Mouse (Mus musculus) midbrain, embryonic 11.5 days (tissue): ENCODE data around the gene Coro7. TPM values are rescaled to one million over a fixed set of nuclear protein-coding genes. Genes with fewer than 3 reads are reported as not detected.

ENCODE experiments used
- ATAC-seq: fragments of 200-750 bp; cut with Nextera tagmentation; 2 replicates; pipeline ENCODE4 v1.8.0; 2017; ENCODE audit warnings: moderate TSS enrichment, moderate library complexity; ENCODE audit not compliant: low FRiP score
- DNase-seq: peaks from one replicate; pipeline ENCODE4 v3.0.0; 2015; ENCODE audit warnings: low spot score; ENCODE audit errors: missing footprints
- H3K27ac ChIP-seq: fragments of 300-500 bp; sonication (generic); 2 replicates; pipeline ENCODE4 v1.5.1; 2014; ENCODE audit warnings: low read depth, low read length
- H3K27me3 ChIP-seq: fragments of 300-500 bp; sonication (generic); 2 replicates; pipeline ENCODE4 v1.6.1; 2014; ENCODE audit warnings: mild to moderate bottlenecking, low read length, moderate library complexity, mixed read lengths; ENCODE audit not compliant: control insufficient read depth, insufficient read depth
- H3K36me3 ChIP-seq: fragments of 300-500 bp; sonication (generic); 2 replicates; pipeline ENCODE4 v1.6.1; 2014; ENCODE audit warnings: mild to moderate bottlenecking, low read length, moderate library complexity, mixed read lengths; ENCODE audit not compliant: control insufficient read depth, insufficient read depth
- H3K4me1 ChIP-seq: fragments of 300-500 bp; sonication (generic); 2 replicates; pipeline ENCODE4 v1.6.1; 2014; ENCODE audit warnings: low read length; ENCODE audit not compliant: control insufficient read depth, insufficient read depth
- H3K4me2 ChIP-seq: fragments of 300-500 bp; sonication (generic); 2 replicates; pipeline ENCODE4 v1.6.1; 2014; ENCODE audit warnings: mild to moderate bottlenecking, moderate library complexity
- H3K4me3 ChIP-seq: fragments of 300-500 bp; sonication (generic); 2 replicates; pipeline ENCODE4 v1.5.1; 2014; ENCODE audit warnings: low read depth, low read length
- H3K9ac ChIP-seq: fragments of 300-500 bp; sonication (generic); 2 replicates; pipeline ENCODE4 v1.6.1; 2014; ENCODE audit warnings: low read length
- H3K9me3 ChIP-seq: fragments of 300-500 bp; sonication (generic); 2 replicates; pipeline ENCODE4 v1.6.1; 2016; ENCODE audit warnings: low read length; ENCODE audit not compliant: control insufficient read depth
- WGBS: fragments of 180-500 bp; shearing (Covaris S2); extraction: QIAGEN DNeasy Blood & Tissue Kit; methylation state at CpG from one replicate; pipeline ENCODE4 v1.1.7; 2014; 5-methylcytosine and 5-hydroxymethylcytosine counted together
- polyA plus RNA-seq: library from polyadenylated mRNA; unstranded; fragments of >200 nt; fragmentation: Nextera tagmentation; extraction: Ambion mirVana; gene quantifications from 2 replicates; pipeline ENCODE4 v1.2.1, GENCODE M21; 2014

The Coro7 gene
- polyA plus RNA-seq, 1 experiment from 2014 or later, result 13.6 TPM

- peak within 1 kb of the TSS; percentile 45 for H3K4me3 ChIP-seq
- peak; percentile 97 for DNase-seq
- peak within 1 kb of the TSS; percentile 68 for H3K4me2 ChIP-seq
- H3K36me3 ChIP-seq, result no peaks in the 10 kb centered on the region
- ATAC-seq, result peak; percentile 96
- 0 out of 2 replicates have a peak within 1 kb of the TSS, but pooled peaks have one; percentile 9 for H3K27ac ChIP-seq
- WGBS, result under 1% methylated on average over 22 of the region's 22 CpGs
- H3K9ac ChIP-seq, result peak within 1 kb of the TSS; percentile 64
- H3K9me3 ChIP-seq, result no peaks in the 10 kb centered on the region
- H3K4me1 ChIP-seq, result peaks cover 12% of the 10 kb centered on the region
- no peaks in the 10 kb centered on the region for H3K27me3 ChIP-seq
Measured at GRCm38 (mm10) chr16:4639831-4640237, 39.7 kb downstream of the Coro7 start, which contains the start of the genes Vasn and Dnaja3. TSS of gene Vasn (plus strand) at chr16:4639941. TSS of gene Dnaja3 (plus strand) at chr16:4639989.

- WGBS, result 90% methylated on average over 3 of the region's 3 CpGs
- Histone ChIP-seq H3K27ac (no peak overlapping the region), H3K4me3 (no peak overlapping the region), H3K4me1 (peaks cover 12% of the 10 kb centered on the region), H3K4me2 (no peak overlapping the region), H3K9ac (no peak overlapping the region), H3K9me3 (no peaks in the 10 kb centered on the region), H3K27me3 (no peaks in the 10 kb centered on the region), H3K36me3 (no peaks in the 10 kb centered on the region)
- DNase-seq (no peak), ATAC-seq (no peak)
Measured at GRCm38 (mm10) chr16:4638891-4639390, 40.6 kb downstream of the Coro7 start.

- WGBS, result 67% methylated on average over 4 of the region's 4 CpGs
- ATAC-seq (no peak), DNase-seq (no peak)
- Histone ChIP-seq H3K9ac (no peak overlapping the region), H3K9me3 (no peaks in the 10 kb centered on the region), H3K4me1 (peaks cover 5% of the 10 kb centered on the region), H3K4me3 (no peak overlapping the region), H3K4me2 (no peak overlapping the region), H3K36me3 (no peaks in the 10 kb centered on the region), H3K27me3 (no peaks in the 10 kb centered on the region), H3K27ac (no peak overlapping the region)
Measured at GRCm38 (mm10) chr16:4635760-4636159, 43.8 kb downstream of the Coro7 start.

GRCm38 (mm10) chr16:4634681-4635080, 44.9 kb downstream of the Coro7 start:
- no peak overlapping the region for H3K4me2 ChIP-seq
- ATAC-seq, result no peak
- DNase-seq, result no peak
- H3K27me3 ChIP-seq, result no peaks in the 10 kb centered on the region
- no peaks in the 10 kb centered on the region for H3K36me3 ChIP-seq
- H3K9me3 ChIP-seq, result no peaks in the 10 kb centered on the region
- no peak overlapping the region for H3K27ac ChIP-seq
- no peak overlapping the region for H3K9ac ChIP-seq
- H3K4me3 ChIP-seq, result no peak overlapping the region
- H3K4me1 ChIP-seq, result no peaks in the 10 kb centered on the region
- WGBS, result 90% methylated on average over 9 of the region's 9 CpGs

- no peak for ATAC-seq
- no peak overlapping the region for H3K27ac ChIP-seq
Measured at GRCm38 (mm10) chr16:4633661-4634060, 45.9 kb downstream of the Coro7 start.

GRCm38 (mm10) chr16:4632050-4632449, 47.5 kb downstream of the Coro7 start:
- H3K4me1 ChIP-seq, result no peaks in the 10 kb centered on the region
- no peaks in the 10 kb centered on the region for H3K36me3 ChIP-seq
- DNase-seq (no peak), ATAC-seq (peak; percentile 35; the same call in 1 of the 2 replicates)
- H3K27ac ChIP-seq, result no peak overlapping the region
- H3K9ac ChIP-seq, result no peak overlapping the region
- H3K27me3 ChIP-seq, result no peaks in the 10 kb centered on the region
- H3K9me3 ChIP-seq, result no peaks in the 10 kb centered on the region
- H3K4me3 ChIP-seq, result no peak overlapping the region
- WGBS, result 48% methylated on average over 7 of the region's 7 CpGs
- H3K4me2 ChIP-seq, result no peak overlapping the region

More at GRCm38 (mm10) chr16:4633661-4634060, 45.9 kb downstream of the Coro7 start:
- WGBS, result 88% methylated on average over 3 of the region's 3 CpGs
- Histone ChIP-seq H3K36me3 (no peaks in the 10 kb centered on the region), H3K4me2 (no peak overlapping the region), H3K4me1 (no peaks in the 10 kb centered on the region), H3K4me3 (no peak overlapping the region), H3K9ac (no peak overlapping the region), H3K9me3 (no peaks in the 10 kb centered on the region), H3K27me3 (no peaks in the 10 kb centered on the region)
- no peak for DNase-seq

GRCm38 (mm10) chr16:4629950-4630349, 49.6 kb downstream of the Coro7 start:
- DNase-seq (peak; percentile 98), ATAC-seq (peak; percentile 43)
- WGBS, result 29% methylated on average over 6 of the region's 6 CpGs
- no peak overlapping the region for H3K27ac ChIP-seq
- H3K4me3 ChIP-seq, result no peak overlapping the region
- no peaks in the 10 kb centered on the region for H3K9me3 ChIP-seq
- H3K4me1 ChIP-seq, result no peaks in the 10 kb centered on the region
- no peaks in the 10 kb centered on the region for H3K36me3 ChIP-seq
- H3K4me2 ChIP-seq, result no peak overlapping the region
- H3K9ac ChIP-seq, result no peak overlapping the region
- H3K27me3 ChIP-seq, result no peaks in the 10 kb centered on the region

- Histone ChIP-seq H3K9ac (no peak overlapping the region), H3K4me2 (no peak overlapping the region), H3K27me3 (no peaks in the 10 kb centered on the region), H3K27ac (no peak overlapping the region), H3K36me3 (no peaks in the 10 kb centered on the region), H3K9me3 (no peaks in the 10 kb centered on the region), H3K4me1 (peaks cover 2% of the 10 kb centered on the region; the same call in 1 of the 2 replicates), H3K4me3 (no peak overlapping the region)
- 91% methylated on average over 9 of the region's 9 CpGs for WGBS
- ATAC-seq (no peak), DNase-seq (no peak)
Measured at GRCm38 (mm10) chr16:4628898-4629419, 50.6 kb downstream of the Coro7 start.

- ATAC-seq, result no peak
- H3K4me2 ChIP-seq, result no peak overlapping the region
- peaks cover 6% of the 10 kb centered on the region; the same call in 1 of the 2 replicates for H3K4me1 ChIP-seq
- H3K36me3 ChIP-seq, result no peaks in the 10 kb centered on the region
- no peak overlapping the region for H3K4me3 ChIP-seq
- DNase-seq, result no peak
- H3K27me3 ChIP-seq, result no peaks in the 10 kb centered on the region
- no peak overlapping the region for H3K9ac ChIP-seq
- H3K9me3 ChIP-seq, result no peaks in the 10 kb centered on the region
- H3K27ac ChIP-seq, result no peak overlapping the region
- WGBS, result 91% methylated on average over 6 of the region's 6 CpGs
Measured at GRCm38 (mm10) chr16:4627105-4627504, 52.5 kb downstream of the Coro7 start.
